Mouse (Mus musculus): Measurements from ENCODE around the gene Creg1.

- TF ChIP-seq EP300 (IDR thresholded peaks at IDR 0.05; ENCODE audit: low read depth) (no peak), CTCF (IDR thresholded peaks at IDR 0.05; ENCODE audit: low read depth) (no peak)
Measured at GRCm38 (mm10) chr1:165817264-165817663, 53.7 kb downstream of the Creg1 start.

All from heart, postnatal 0 days (tissue).